Mouse (Mus musculus) hindbrain, embryonic 16.5 days (tissue): ENCODE data around the gene Ppip5k2. TPM values are rescaled to one million over a fixed set of nuclear protein-coding genes. Genes with fewer than 3 reads are reported as not detected.
"Not testable (repeated sequence)": the region's sequence is repeated elsewhere in the genome, so short reads cannot be mapped to it uniquely, and the experiment has no call there.

Experiments used
- ATAC-seq: fragments of 200-750 bp; cut with Nextera tagmentation; 2 replicates; pipeline ENCODE4 v1.8.0; 2017; ENCODE audit warnings: moderate TSS enrichment, moderate library complexity
- H3K27ac ChIP-seq: fragments of 300-500 bp; sonication (generic); 2 replicates; pipeline ENCODE4 v1.5.1; 2014; ENCODE audit warnings: low read depth, mild to moderate bottlenecking, control low read depth, low read length, moderate library complexity
- H3K27me3 ChIP-seq: fragments of 300-500 bp; sonication (generic); replicated peaks from 2 replicates; pipeline ENCODE4 v1.6.1; 2014; ENCODE audit warnings: low read length; ENCODE audit not compliant: control insufficient read depth, insufficient read depth
- H3K36me3 ChIP-seq: fragments of 300-500 bp; sonication (generic); 2 replicates; pipeline ENCODE4 v1.6.1; 2014; ENCODE audit warnings: mild to moderate bottlenecking, low read length, moderate library complexity, mixed read lengths; ENCODE audit not compliant: control insufficient read depth, insufficient read depth
- H3K4me1 ChIP-seq: fragments of 300-500 bp; sonication (generic); 2 replicates; pipeline ENCODE4 v1.6.1; 2014; ENCODE audit warnings: low read depth, low read length; ENCODE audit not compliant: control insufficient read depth, insufficient read depth
- H3K4me2 ChIP-seq: fragments of 300-500 bp; sonication (generic); 2 replicates; pipeline ENCODE4 v1.6.1; 2014; ENCODE audit warnings: mild to moderate bottlenecking, low read length, control low read depth, moderate library complexity
- H3K4me3 ChIP-seq: fragments of 300-500 bp; sonication (generic); 2 replicates; pipeline ENCODE4 v1.5.1; 2014; ENCODE audit warnings: mild to moderate bottlenecking, low read length, control low read depth, moderate library complexity
- H3K9ac ChIP-seq: fragments of 300-500 bp; sonication (generic); 2 replicates; pipeline ENCODE4 v1.6.1; 2014; ENCODE audit warnings: low read depth, mild to moderate bottlenecking, control low read depth, low read length, moderate library complexity
- H3K9me3 ChIP-seq: fragments of 300-500 bp; sonication (generic); 2 replicates; pipeline ENCODE4 v1.6.1; 2014; ENCODE audit warnings: mild to moderate bottlenecking, low read length, moderate library complexity; ENCODE audit not compliant: control insufficient read depth
- WGBS: fragments of 180-500 bp; shearing (Covaris S2); extraction: QIAGEN DNeasy Blood & Tissue Kit; methylation state at CpG from one replicate; pipeline ENCODE4 v1.1.7; 2014; 5-methylcytosine and 5-hydroxymethylcytosine counted together
- polyA plus RNA-seq: library from polyadenylated mRNA; unstranded; fragments of >200 nt; fragmentation: Nextera tagmentation; extraction: Ambion mirVana; gene quantifications from 2 replicates; pipeline ENCODE4 v1.2.1, GENCODE M21; 2015

Gene Ppip5k2
- polyA plus RNA-seq, 1 experiment from 2014 or later, result 45.5 TPM

GRCm38 (mm10) chr1:97768089-97768488 lies 2.1 kb downstream of the Ppip5k2 start:
- no peak overlapping the region; the same call in 1 of the 2 replicates for H3K9ac ChIP-seq
- WGBS, result 81% methylated on average over 2 of the region's 2 CpGs
- ATAC-seq, result no peak
- H3K4me1 ChIP-seq, result peaks cover 18% of the 10 kb centered on the region
- H3K27me3 ChIP-seq, result no peaks in the 10 kb centered on the region
- peak overlapping the region; percentile 62 for H3K4me2 ChIP-seq
- no peak overlapping the region for H3K27ac ChIP-seq
- H3K9me3 ChIP-seq, result no peaks in the 10 kb centered on the region
- H3K36me3 ChIP-seq, result no peaks in the 10 kb centered on the region
- H3K4me3 ChIP-seq, result peak overlapping the region; percentile 70

GRCm38 (mm10) chr1:97765712-97766111 lies 4.5 kb downstream of the Ppip5k2 start:
- ATAC-seq, result not testable (repeated sequence)

GRCm38 (mm10) chr1:97761477-97761876 lies 8.7 kb downstream of the Ppip5k2 start:
- no peak overlapping the region for H3K9ac ChIP-seq
- no peak overlapping the region for H3K27ac ChIP-seq
- 0 out of 2 replicates have a peak, but pooled peaks cover 2% of the 10 kb centered on the region for H3K4me1 ChIP-seq
- H3K36me3 ChIP-seq, result peaks cover 2% of the 10 kb centered on the region; the same call in 1 of the 2 replicates
- no peak overlapping the region for H3K4me2 ChIP-seq
- no peaks in the 10 kb centered on the region for H3K9me3 ChIP-seq
- H3K27me3 ChIP-seq, result no peaks in the 10 kb centered on the region
- no peak for ATAC-seq
- H3K4me3 ChIP-seq, result no peak overlapping the region
- WGBS, result 67% methylated on average over 6 of the region's 6 CpGs

More at GRCm38 (mm10) chr1:97765712-97766111, 4.5 kb downstream of the Ppip5k2 start:
- 88% methylated on average over 4 of the region's 4 CpGs for WGBS
- not testable (repeated sequence) for H3K4me2 ChIP-seq, H3K9ac ChIP-seq, H3K4me3 ChIP-seq, H3K27me3 ChIP-seq, H3K36me3 ChIP-seq, H3K27ac ChIP-seq, H3K9me3 ChIP-seq
- H3K4me1 ChIP-seq, result peaks cover 15% of the 10 kb centered on the region

GRCm38 (mm10) chr1:97760598-97760997 lies 9.6 kb downstream of the Ppip5k2 start:
- Histone ChIP-seq H3K4me2 (no peak overlapping the region), H3K9ac (no peak overlapping the region), H3K4me1 (no peaks in the 10 kb centered on the region), H3K36me3 (peaks cover 2% of the 10 kb centered on the region; the same call in 1 of the 2 replicates), H3K27me3 (no peaks in the 10 kb centered on the region), H3K9me3 (no peaks in the 10 kb centered on the region), H3K27ac (no peak overlapping the region), H3K4me3 (no peak overlapping the region)
- ATAC-seq, result 0 out of 2 replicates have a peak, but pooled peaks have one; percentile 11
- 77% methylated on average over 7 of the region's 7 CpGs for WGBS

- Histone ChIP-seq H3K9me3 (no peaks in the 10 kb centered on the region), H3K9ac (no peak overlapping the region), H3K4me1 (no peaks in the 10 kb centered on the region), H3K27me3 (no peaks in the 10 kb centered on the region), H3K4me3 (no peak overlapping the region), H3K27ac (no peak overlapping the region), H3K4me2 (no peak overlapping the region), H3K36me3 (peaks cover 2% of the 10 kb centered on the region; the same call in 1 of the 2 replicates)
- ATAC-seq, result no peak
Observed at GRCm38 (mm10) chr1:97759841-97760240, 10.4 kb downstream of the Ppip5k2 start.

- no peak overlapping the region for H3K9ac ChIP-seq
- H3K9me3 ChIP-seq, result no peaks in the 10 kb centered on the region
- peaks cover 17% of the 10 kb centered on the region for H3K36me3 ChIP-seq
- no peak overlapping the region for H3K4me3 ChIP-seq
- 84% methylated on average over 4 of the region's 4 CpGs for WGBS
- no peak for ATAC-seq
- no peak overlapping the region for H3K27ac ChIP-seq
- H3K27me3 ChIP-seq, result no peaks in the 10 kb centered on the region
- no peaks in the 10 kb centered on the region for H3K4me1 ChIP-seq
- H3K4me2 ChIP-seq, result no peak overlapping the region
Observed at GRCm38 (mm10) chr1:97754392-97754791, 15.8 kb downstream of the Ppip5k2 start.

- H3K36me3 ChIP-seq, result peaks cover 19% of the 10 kb centered on the region
- no peak for ATAC-seq
- no peaks in the 10 kb centered on the region for H3K9me3 ChIP-seq
- no peak overlapping the region for H3K9ac ChIP-seq
- no peaks in the 10 kb centered on the region for H3K27me3 ChIP-seq
- H3K4me3 ChIP-seq, result no peak overlapping the region
- no peaks in the 10 kb centered on the region for H3K4me1 ChIP-seq
- H3K27ac ChIP-seq, result no peak overlapping the region
- H3K4me2 ChIP-seq, result no peak overlapping the region
Observed at GRCm38 (mm10) chr1:97753216-97753615, 17.0 kb downstream of the Ppip5k2 start.

- H3K36me3 ChIP-seq, result peaks cover 25% of the 10 kb centered on the region
- H3K27me3 ChIP-seq, result no peaks in the 10 kb centered on the region
- H3K9me3 ChIP-seq, result no peaks in the 10 kb centered on the region
- H3K4me3 ChIP-seq, result no peak overlapping the region
- H3K4me2 ChIP-seq, result no peak overlapping the region
- ATAC-seq, result no peak
- H3K27ac ChIP-seq, result no peak overlapping the region
- H3K9ac ChIP-seq, result no peak overlapping the region
- 94% methylated on average over 3 of the region's 3 CpGs for WGBS
- H3K4me1 ChIP-seq, result no peaks in the 10 kb centered on the region
Observed at GRCm38 (mm10) chr1:97748163-97748562, 22.0 kb downstream of the Ppip5k2 start.

- WGBS, result 98% methylated on average over 7 of the region's 7 CpGs
- no peaks in the 10 kb centered on the region for H3K27me3 ChIP-seq
- no peak overlapping the region for H3K9ac ChIP-seq
- no peaks in the 10 kb centered on the region for H3K4me1 ChIP-seq
- H3K36me3 ChIP-seq, result peaks cover 21% of the 10 kb centered on the region
- H3K4me2 ChIP-seq, result no peak overlapping the region
- no peak overlapping the region for H3K27ac ChIP-seq
- no peaks in the 10 kb centered on the region for H3K9me3 ChIP-seq
- ATAC-seq, result no peak
- no peak overlapping the region for H3K4me3 ChIP-seq
Observed at GRCm38 (mm10) chr1:97746261-97746660, 23.9 kb downstream of the Ppip5k2 start.

GRCm38 (mm10) chr1:97745712-97746111 lies 24.5 kb downstream of the Ppip5k2 start:
- Histone ChIP-seq H3K4me3 (no peak overlapping the region), H3K9me3 (no peaks in the 10 kb centered on the region), H3K27ac (no peak overlapping the region), H3K4me1 (no peaks in the 10 kb centered on the region), H3K9ac (no peak overlapping the region), H3K36me3 (peaks cover 24% of the 10 kb centered on the region), H3K4me2 (no peak overlapping the region), H3K27me3 (no peaks in the 10 kb centered on the region)
- ATAC-seq, result no peak
- 93% methylated on average over 4 of the region's 4 CpGs for WGBS
